Mouse (Mus musculus) small intestine, adult 2 months (tissue): ENCODE data around the gene Usp7. TPM values are rescaled to one million over a fixed set of nuclear protein-coding genes. Genes with fewer than 3 reads are reported as not detected.

ENCODE experiments used
- H3K27ac ChIP-seq: fragments of 200-500 bp; 2 replicates; pipeline ENCODE4 v1.5.1; 2012; ENCODE audit warnings: low read depth, low read length, control low read depth, inconsistent platforms; ENCODE audit not compliant: insufficient read depth
- H3K27me3 ChIP-seq: fragments of 200-500 bp; 2 replicates; pipeline ENCODE4 v1.6.1; 2012; ENCODE audit warnings: mild to moderate bottlenecking, moderate library complexity, low read length, inconsistent platforms; ENCODE audit not compliant: control insufficient read depth, insufficient read depth
- H3K36me3 ChIP-seq: fragments of 200-500 bp; 2 replicates; pipeline ENCODE4 v1.6.1; 2012; ENCODE audit warnings: mild to moderate bottlenecking, low read length, control low read depth, inconsistent platforms; ENCODE audit not compliant: control insufficient read depth, insufficient read depth
- H3K4me1 ChIP-seq: fragments of 200-500 bp; 2 replicates; pipeline ENCODE4 v1.6.1; 2012; ENCODE audit warnings: low read length, inconsistent platforms, mixed read lengths; ENCODE audit not compliant: control insufficient read depth, insufficient read depth, insufficient read length
- H3K4me3 ChIP-seq: fragments of 200-500 bp; 2 replicates; pipeline ENCODE4 v1.5.1; 2012; ENCODE audit warnings: low read depth, mild to moderate bottlenecking, control low read depth, inconsistent platforms, low read length, moderate library complexity
- CTCF ChIP-seq: fragments of 200-500 bp; IDR thresholded peaks from 2 replicates; pipeline ENCODE4 v1.5.1; 2012; ENCODE audit warnings: low read depth, mild to moderate bottlenecking, control low read depth, inconsistent platforms, low read length, moderate library complexity, mixed read lengths; ENCODE audit not compliant: insufficient replicate concordance, insufficient read length; ENCODE audit errors: extremely low read depth
- POLR2A ChIP-seq: fragments of 200-500 bp; IDR thresholded peaks from 2 replicates; pipeline ENCODE4 v1.6.1; 2012; ENCODE audit warnings: low read depth, mild to moderate bottlenecking, control low read depth, inconsistent platforms, low read length, moderate library complexity
- WGBS: fragments of 180-500 bp; shearing (Covaris S2); methylation state at CpG from one replicate; pipeline ENCODE4 v1.1.7; 2018; 5-methylcytosine and 5-hydroxymethylcytosine counted together
- polyA plus RNA-seq: library from polyadenylated mRNA; depleted of rRNA; stranded (reverse); fragments of >200 nt; gene quantifications from 2 replicates; pipeline ENCODE4 v1.2.3, GENCODE M21; 2012

Usp7 gene
- polyA plus RNA-seq, 1 experiment = 11.1 TPM

DNA sequence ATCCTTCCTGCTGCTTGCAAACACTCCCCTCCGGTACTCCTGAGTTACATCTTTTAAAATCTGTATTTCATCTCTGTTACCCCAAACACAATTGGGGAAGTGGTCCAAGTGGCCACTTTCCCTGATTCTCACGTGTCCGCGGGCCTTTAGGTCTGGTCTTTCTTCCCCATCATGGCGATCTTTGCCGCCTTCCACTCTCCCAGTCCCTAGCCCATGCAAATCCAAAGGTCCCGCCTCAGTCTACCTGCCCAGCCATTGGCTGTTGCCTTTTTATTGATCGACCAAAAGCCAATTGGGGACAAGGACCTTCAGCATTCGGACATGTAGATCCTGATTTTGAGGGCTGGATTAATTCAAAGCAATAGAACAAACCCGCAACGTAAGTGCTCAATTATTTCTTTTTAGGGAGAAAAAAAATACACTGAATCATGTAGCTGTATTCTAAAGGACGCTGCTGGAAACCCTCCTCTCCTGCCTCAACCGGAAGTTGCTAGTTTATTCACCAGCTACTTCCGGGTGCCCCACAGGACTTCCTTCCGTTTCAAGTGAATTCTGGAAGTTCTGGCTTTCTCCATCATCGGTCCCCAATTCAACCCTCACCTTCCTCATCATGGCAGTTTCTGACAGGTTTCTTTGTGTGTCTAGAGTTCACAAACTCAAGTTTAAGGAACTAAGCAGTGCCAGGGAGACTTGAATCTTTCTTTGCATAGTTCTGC, 8.8 kb downstream of the Usp7 start:
- no peak overlapping the region for H3K27ac ChIP-seq
- H3K4me1 ChIP-seq = peaks cover 2% of the 10 kb centered on the region; the same call in 1 of the 2 replicates
- 80% methylated on average over 16 of the region's 16 CpGs for WGBS
- H3K36me3 ChIP-seq = no peaks in the 10 kb centered on the region
- H3K4me3 ChIP-seq = no peak overlapping the region
- no peaks in the 10 kb centered on the region for H3K27me3 ChIP-seq
- TF ChIP-seq POLR2A (no peak), CTCF (no peak)

DNA sequence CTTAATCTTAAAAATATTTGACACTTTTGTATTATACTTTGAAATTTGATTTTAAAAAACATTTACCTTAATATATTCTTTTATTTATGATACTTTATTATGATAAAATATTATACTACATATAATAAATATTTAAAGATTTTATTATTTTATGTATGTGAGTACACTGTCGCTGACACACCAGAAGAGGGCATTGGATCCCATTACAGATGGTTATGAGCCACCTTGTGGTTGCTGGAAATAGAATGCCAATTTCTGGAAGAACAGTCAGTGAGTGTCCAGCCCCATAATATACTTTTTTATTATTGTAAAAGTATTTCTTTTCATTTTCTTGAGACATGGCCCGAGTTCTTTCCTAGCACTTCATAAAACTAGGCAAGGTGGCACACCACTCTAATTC, 10.4 kb downstream of the Usp7 start:
- H3K27me3 ChIP-seq = no peaks in the 10 kb centered on the region
- H3K4me3 ChIP-seq = no peak overlapping the region
- WGBS = 95% methylated on average over 2 of the region's 2 CpGs
- no peak overlapping the region for H3K27ac ChIP-seq
- H3K4me1 ChIP-seq = peaks cover 2% of the 10 kb centered on the region; the same call in 1 of the 2 replicates
- H3K36me3 ChIP-seq = no peaks in the 10 kb centered on the region
- TF ChIP-seq CTCF = no peak
- no peak for TF ChIP-seq POLR2A

DNA sequence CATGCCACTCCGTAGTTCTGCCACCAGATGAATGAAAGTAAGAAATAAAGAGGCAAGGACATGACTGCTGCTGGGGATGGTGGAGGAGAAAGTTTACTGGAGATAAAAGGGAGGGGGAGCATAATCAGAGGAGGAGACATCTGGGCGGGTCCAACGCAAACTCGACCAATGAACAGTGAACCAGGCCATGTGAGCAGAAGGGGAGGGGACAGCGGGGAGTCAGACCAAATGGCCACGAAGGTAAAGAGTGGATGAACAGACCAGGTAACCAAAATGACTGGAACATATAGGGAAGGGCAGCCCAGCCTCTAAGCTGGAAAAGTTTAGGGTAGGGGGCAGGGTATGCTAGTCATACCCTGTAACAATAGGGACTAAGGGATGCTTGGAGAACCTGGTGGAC, 10.9 kb downstream of the Usp7 start:
- H3K4me3 ChIP-seq = no peak overlapping the region
- WGBS = 69% methylated on average over 6 of the region's 6 CpGs
- TF ChIP-seq POLR2A (no peak), CTCF (no peak)
- H3K27ac ChIP-seq = no peak overlapping the region
- H3K4me1 ChIP-seq = peaks cover 2% of the 10 kb centered on the region; the same call in 1 of the 2 replicates
- H3K36me3 ChIP-seq = no peaks in the 10 kb centered on the region
- H3K27me3 ChIP-seq = no peaks in the 10 kb centered on the region

DNA sequence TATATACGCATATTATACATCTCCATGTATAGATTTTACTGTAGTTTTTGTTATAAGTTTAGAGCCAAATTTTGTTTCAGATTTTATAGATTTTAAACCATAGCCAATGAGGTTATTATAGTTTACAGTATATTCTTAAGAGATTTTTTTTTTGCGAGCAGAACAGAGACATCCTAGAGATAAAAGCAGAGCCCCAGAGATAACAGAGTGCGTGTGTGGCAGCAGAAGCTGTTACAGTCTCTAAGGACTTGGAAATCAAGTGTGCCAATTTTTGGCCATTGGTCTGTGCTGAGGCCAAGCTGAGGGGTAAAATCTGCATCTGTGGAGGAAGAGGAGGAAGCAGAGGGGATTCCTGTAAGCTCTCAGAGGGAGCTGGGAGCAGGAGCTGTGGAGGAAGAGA, 11.9 kb downstream of the Usp7 start:
- 59% methylated on average over 3 of the region's 3 CpGs for WGBS
- no peak for TF ChIP-seq CTCF
- no peak for TF ChIP-seq POLR2A

DNA sequence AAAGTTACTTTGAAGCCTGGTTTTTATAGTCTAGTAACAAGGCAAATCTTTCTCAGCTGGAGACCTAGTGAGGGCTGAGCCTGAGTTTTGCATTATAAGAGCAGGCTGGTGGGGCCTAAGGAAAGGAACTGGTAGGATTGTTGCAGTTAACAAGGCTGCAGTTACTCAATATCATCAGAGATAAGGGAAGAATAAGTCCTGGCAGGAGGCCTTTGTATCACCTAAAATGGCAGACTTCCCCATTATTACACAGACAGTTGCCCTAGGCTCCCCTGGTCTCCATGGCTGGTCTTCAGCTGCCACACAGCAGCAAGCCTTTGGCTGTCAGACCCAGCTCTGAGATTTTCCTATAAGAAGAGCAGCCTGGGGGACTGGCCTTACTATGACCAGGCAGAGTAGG, 13.4 kb downstream of the Usp7 start:
- TF ChIP-seq CTCF = no peak
- TF ChIP-seq POLR2A = no peak
- no peaks in the 10 kb centered on the region for H3K36me3 ChIP-seq
- no peaks in the 10 kb centered on the region for H3K27me3 ChIP-seq

More for the DNA sequence above, 11.9 kb downstream of the Usp7 start:
- Histone ChIP-seq H3K27ac (no peak overlapping the region), H3K36me3 (no peaks in the 10 kb centered on the region), H3K27me3 (no peaks in the 10 kb centered on the region), H3K4me3 (no peak overlapping the region), H3K4me1 (peaks cover 2% of the 10 kb centered on the region; the same call in 1 of the 2 replicates)

DNA sequence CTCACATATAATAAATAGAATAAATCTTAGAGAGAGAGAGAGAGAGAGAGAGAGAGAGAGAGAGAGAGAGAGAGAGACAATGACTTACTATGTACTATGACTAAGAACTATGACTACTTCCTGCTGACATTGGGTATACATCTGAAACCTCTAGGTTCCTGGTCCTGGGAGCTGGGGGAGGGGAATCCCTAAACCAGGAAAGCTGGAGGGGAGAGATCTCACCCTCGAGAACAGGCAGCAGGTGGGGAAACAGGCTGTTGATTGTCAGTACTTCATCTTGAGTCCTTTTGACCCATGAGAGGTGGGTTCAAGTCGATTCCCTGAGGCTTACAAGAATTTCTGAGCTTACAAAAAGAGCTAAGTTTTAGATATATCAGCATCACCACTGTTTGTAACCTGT, 14.9 kb downstream of the Usp7 start:
- Histone ChIP-seq H3K4me1 (no peaks in the 10 kb centered on the region), H3K36me3 (no peaks in the 10 kb centered on the region), H3K27me3 (no peaks in the 10 kb centered on the region), H3K4me3 (no peak overlapping the region), H3K27ac (no peak overlapping the region)
- 64% methylated on average over 2 of the region's 2 CpGs for WGBS
- no peak for TF ChIP-seq POLR2A
- TF ChIP-seq CTCF = no peak

More for the DNA sequence above, 13.4 kb downstream of the Usp7 start:
- Histone ChIP-seq H3K27ac (no peak overlapping the region), H3K4me3 (no peak overlapping the region), H3K4me1 (no peaks in the 10 kb centered on the region)

DNA sequence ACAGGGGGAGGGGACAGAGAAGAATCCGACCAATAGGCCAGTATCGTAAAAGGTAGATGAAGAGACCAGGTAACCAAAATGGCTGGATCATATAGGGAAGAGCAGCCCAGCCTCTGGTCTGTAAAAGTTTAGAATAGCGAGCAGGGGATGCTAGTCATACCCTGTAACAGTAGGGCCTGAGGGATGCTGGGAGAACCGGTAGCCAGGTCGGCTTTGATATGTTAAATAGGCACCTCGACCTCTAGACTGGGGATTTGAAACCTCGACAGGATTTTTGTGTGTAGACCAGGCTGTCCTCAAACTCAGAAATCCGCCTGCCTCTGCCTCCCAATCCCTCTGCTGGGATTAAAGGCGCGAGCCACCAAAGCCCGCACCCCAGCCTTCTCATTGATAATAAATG, 15.5 kb downstream of the Usp7 start:
- 92% methylated on average over 11 of the region's 11 CpGs for WGBS
- TF ChIP-seq POLR2A = no peak
- no peak for TF ChIP-seq CTCF

More for the DNA sequence above, 15.5 kb downstream of the Usp7 start:
- Histone ChIP-seq H3K27me3 (no peaks in the 10 kb centered on the region), H3K36me3 (no peaks in the 10 kb centered on the region), H3K4me1 (no peaks in the 10 kb centered on the region), H3K27ac (no peak overlapping the region), H3K4me3 (no peak overlapping the region)
